Mouse (Mus musculus) small intestine, adult 2 months (tissue): ENCODE data around the gene Cldn13. TPM values are rescaled to one million over a fixed set of nuclear protein-coding genes. Genes with fewer than 3 reads are reported as not detected.

Experiments
- H3K27ac ChIP-seq: fragments of 200-500 bp; 2 replicates; pipeline ENCODE4 v1.5.1; 2012; ENCODE audit warnings: low read depth, low read length, control low read depth, inconsistent platforms; ENCODE audit not compliant: insufficient read depth
- H3K27me3 ChIP-seq: fragments of 200-500 bp; 2 replicates; pipeline ENCODE4 v1.6.1; 2012; ENCODE audit warnings: mild to moderate bottlenecking, moderate library complexity, low read length, inconsistent platforms; ENCODE audit not compliant: control insufficient read depth, insufficient read depth
- H3K36me3 ChIP-seq: fragments of 200-500 bp; 2 replicates; pipeline ENCODE4 v1.6.1; 2012; ENCODE audit warnings: mild to moderate bottlenecking, low read length, control low read depth, inconsistent platforms; ENCODE audit not compliant: control insufficient read depth, insufficient read depth
- H3K4me1 ChIP-seq: fragments of 200-500 bp; 2 replicates; pipeline ENCODE4 v1.6.1; 2012; ENCODE audit warnings: low read length, inconsistent platforms, mixed read lengths; ENCODE audit not compliant: control insufficient read depth, insufficient read depth, insufficient read length
- H3K4me3 ChIP-seq: fragments of 200-500 bp; 2 replicates; pipeline ENCODE4 v1.5.1; 2012; ENCODE audit warnings: low read depth, mild to moderate bottlenecking, control low read depth, inconsistent platforms, low read length, moderate library complexity
- CTCF ChIP-seq: fragments of 200-500 bp; IDR thresholded peaks from 2 replicates; pipeline ENCODE4 v1.5.1; 2012; ENCODE audit warnings: low read depth, mild to moderate bottlenecking, control low read depth, inconsistent platforms, low read length, moderate library complexity, mixed read lengths; ENCODE audit not compliant: insufficient replicate concordance, insufficient read length; ENCODE audit errors: extremely low read depth
- POLR2A ChIP-seq: fragments of 200-500 bp; IDR thresholded peaks from 2 replicates; pipeline ENCODE4 v1.6.1; 2012; ENCODE audit warnings: low read depth, mild to moderate bottlenecking, control low read depth, inconsistent platforms, low read length, moderate library complexity
- WGBS: fragments of 180-500 bp; shearing (Covaris S2); methylation state at CpG from one replicate; pipeline ENCODE4 v1.1.7; 2018; 5-methylcytosine and 5-hydroxymethylcytosine counted together
- polyA plus RNA-seq: library from polyadenylated mRNA; depleted of rRNA; stranded (reverse); fragments of >200 nt; gene quantifications from 2 replicates; pipeline ENCODE4 v1.2.3, GENCODE M21; 2012

The Cldn13 gene
- polyA plus RNA-seq, 1 experiment = not detected

DNA sequence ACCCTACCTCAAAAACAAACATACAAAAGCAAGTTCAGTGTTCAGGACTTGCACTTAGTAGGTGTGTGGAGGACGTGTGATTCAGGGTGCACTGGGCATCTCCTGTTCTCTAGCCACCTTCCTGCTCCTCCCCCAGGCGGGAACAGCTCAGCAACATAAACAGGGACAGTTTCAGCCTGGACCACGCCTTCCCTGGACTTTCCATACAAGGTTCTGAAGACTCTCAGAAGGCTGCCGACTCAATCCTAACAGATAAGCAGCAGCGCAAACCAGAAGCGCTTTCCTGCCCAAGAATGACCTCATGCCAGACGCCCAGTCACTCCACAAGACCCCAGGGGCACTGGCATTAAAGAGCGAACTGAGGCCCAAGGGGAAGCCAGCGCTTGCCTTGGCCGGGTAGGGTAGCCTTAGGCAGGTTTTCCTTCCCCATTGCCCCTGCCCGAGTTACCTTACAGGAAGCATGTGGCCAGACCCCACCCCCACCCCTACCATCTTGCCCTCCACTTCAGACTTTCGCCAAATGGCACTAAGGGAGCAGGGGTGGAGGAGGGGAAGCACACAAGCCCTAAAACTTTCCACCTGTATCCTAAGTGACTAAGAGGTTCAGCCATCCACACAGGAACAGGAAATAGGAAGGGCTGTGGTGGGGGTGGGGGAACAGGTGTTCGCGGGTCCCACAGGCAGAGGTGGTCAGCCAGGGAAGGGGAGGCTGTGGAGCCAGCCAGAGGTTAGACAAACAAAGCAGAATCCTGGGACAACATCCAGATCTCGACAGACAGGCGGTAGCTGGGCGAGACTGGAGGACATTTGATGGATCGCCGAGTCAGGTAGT is 35.9 kb upstream of the Cldn13 start:
- WGBS = 4% methylated on average over 19 of the region's 19 CpGs
- peak overlapping the region; percentile 18 for H3K4me3 ChIP-seq
- H3K4me1 ChIP-seq = peaks cover 19% of the 10 kb centered on the region
- H3K27me3 ChIP-seq = peaks cover under 1% of the 10 kb centered on the region; the same call in 1 of the 2 replicates
- H3K27ac ChIP-seq = 0 out of 2 replicates have a peak overlapping the region, but pooled peaks have one; percentile 14
- H3K36me3 ChIP-seq = no peaks in the 10 kb centered on the region
- TF ChIP-seq POLR2A (0 out of 2 replicates have a peak, but pooled peaks have one; percentile 7), CTCF (no peak)

DNA sequence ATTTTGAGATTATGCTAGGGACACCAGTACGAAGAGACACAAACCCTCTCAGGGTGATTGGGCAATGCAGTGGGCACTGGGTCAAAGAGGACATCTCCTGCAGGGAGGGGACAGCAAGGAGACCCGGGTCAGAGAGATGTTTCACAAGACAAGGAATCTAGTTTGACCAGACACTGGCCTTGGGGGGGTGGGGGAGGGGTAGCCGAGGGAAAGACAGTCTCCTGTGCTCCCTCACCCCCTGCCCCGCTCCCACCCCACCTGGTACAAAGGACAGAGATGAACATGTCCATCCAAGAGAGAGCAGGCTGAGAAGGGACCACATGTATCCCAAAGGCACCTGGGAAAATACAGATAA is 32.7 kb upstream of the Cldn13 start:
- 47% methylated on average over 4 of the region's 4 CpGs for WGBS
- H3K27me3 ChIP-seq = peaks cover 6% of the 10 kb centered on the region
- no peaks in the 10 kb centered on the region for H3K36me3 ChIP-seq
- no peak overlapping the region for H3K27ac ChIP-seq
- H3K4me3 ChIP-seq = no peak overlapping the region
- TF ChIP-seq POLR2A (no peak), CTCF (no peak)
- peaks cover 23% of the 10 kb centered on the region for H3K4me1 ChIP-seq

GRCm38 (mm10) chr5:134947420-134948084 is 32.2 kb upstream of the Cldn13 start:
- peaks cover 23% of the 10 kb centered on the region for H3K4me1 ChIP-seq
- TF ChIP-seq POLR2A (no peak), CTCF (no peak)
- H3K36me3 ChIP-seq = no peaks in the 10 kb centered on the region
- no peak overlapping the region for H3K4me3 ChIP-seq
- 21% methylated on average over 5 of the region's 5 CpGs for WGBS
- H3K27me3 ChIP-seq = peaks cover 6% of the 10 kb centered on the region
- no peak overlapping the region for H3K27ac ChIP-seq

DNA sequence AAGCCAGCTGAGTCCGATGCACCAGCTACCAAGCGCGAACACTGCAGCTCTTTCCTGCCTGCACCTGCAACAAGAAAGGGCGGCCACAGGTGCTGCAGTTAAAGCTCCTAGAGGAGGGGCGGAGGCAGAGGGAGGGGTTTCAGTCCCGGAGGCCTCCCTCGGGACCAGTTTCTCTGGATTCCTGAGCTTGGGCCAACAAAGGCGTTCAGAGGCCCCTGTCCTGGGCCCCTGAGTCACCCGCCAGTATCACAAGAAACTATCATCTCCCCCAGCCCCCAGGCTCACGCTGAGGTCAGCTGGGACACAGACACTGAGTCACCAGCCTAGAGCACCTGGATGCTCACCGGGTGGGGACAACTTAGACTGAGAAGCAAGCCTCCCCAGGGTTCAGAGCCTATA is 31.5 kb upstream of the Cldn13 start, which contains the start of gene Cldn4:
Gene Cldn4 (minus strand): TSS at position 78 of the 399 bp plus-strand sequence.
- peak within 1 kb of the TSS; percentile 60 for H3K4me3 ChIP-seq
- H3K4me1 ChIP-seq = peaks cover 21% of the 10 kb centered on the region
- peaks cover 6% of the 10 kb centered on the region for H3K27me3 ChIP-seq
- H3K27ac ChIP-seq = 0 out of 2 replicates have a peak within 1 kb of the TSS, but pooled peaks have one; percentile 1
- no peaks in the 10 kb centered on the region for H3K36me3 ChIP-seq
- 17% methylated on average over 11 of the region's 11 CpGs for WGBS
- TF ChIP-seq POLR2A (peak; percentile 45), CTCF (no peak)

- 18% methylated on average over 43 of the region's 43 CpGs for WGBS
- Histone ChIP-seq H3K27me3 (peaks cover 6% of the 10 kb centered on the region), H3K4me1 (peaks cover 15% of the 10 kb centered on the region), H3K27ac (0 out of 2 replicates have a peak overlapping the region, but pooled peaks have one; percentile 1), H3K4me3 (peak overlapping the region; percentile 60), H3K36me3 (no peaks in the 10 kb centered on the region)
- TF ChIP-seq POLR2A (no peak), CTCF (no peak)
These were observed 30.9 kb upstream of the Cldn13 start for GRCm38 (mm10) chr5:134946063-134946856.

- Histone ChIP-seq H3K27me3 (peaks cover 6% of the 10 kb centered on the region), H3K4me3 (peak overlapping the region; percentile 60), H3K4me1 (peaks cover 11% of the 10 kb centered on the region), H3K36me3 (no peaks in the 10 kb centered on the region), H3K27ac (0 out of 2 replicates have a peak overlapping the region, but pooled peaks have one; percentile 1)
- 36% methylated on average over 19 of the region's 19 CpGs for WGBS
- TF ChIP-seq POLR2A = no peak
- TF ChIP-seq CTCF = no peak
These were observed 30.1 kb upstream of the Cldn13 start for GRCm38 (mm10) chr5:134945266-134945959.
